Mouse (Mus musculus) heart, adult 18-20 months (tissue): Measurements from ENCODE around the gene Dusp16. TPM values are rescaled to one million over a fixed set of nuclear protein-coding genes. Genes with fewer than 3 reads are reported as not detected.
A peak's percentile ranks its signal among the peaks of the same experiment; 100 is the strongest.
"Not testable (repeated sequence)": the region's sequence is repeated elsewhere in the genome, so short reads cannot be mapped to it uniquely, and the experiment has no call there.

ENCODE experiments used
- DNase-seq, 2 experiments: peaks; one replicate each; pipeline ENCODE4 v3.0.0; 2021 to 2022; ENCODE audit warnings: mixed read lengths in 1 of 2
- total RNA-seq, 2 experiments: library from RNA; stranded (reverse); gene quantifications; 2 replicates each; pipeline ENCODE4 v1.2.3; 2021

Gene Dusp16
- total RNA-seq, 2 experiments from 2014 or later, result 20.7 to 23.8 TPM

DNA sequence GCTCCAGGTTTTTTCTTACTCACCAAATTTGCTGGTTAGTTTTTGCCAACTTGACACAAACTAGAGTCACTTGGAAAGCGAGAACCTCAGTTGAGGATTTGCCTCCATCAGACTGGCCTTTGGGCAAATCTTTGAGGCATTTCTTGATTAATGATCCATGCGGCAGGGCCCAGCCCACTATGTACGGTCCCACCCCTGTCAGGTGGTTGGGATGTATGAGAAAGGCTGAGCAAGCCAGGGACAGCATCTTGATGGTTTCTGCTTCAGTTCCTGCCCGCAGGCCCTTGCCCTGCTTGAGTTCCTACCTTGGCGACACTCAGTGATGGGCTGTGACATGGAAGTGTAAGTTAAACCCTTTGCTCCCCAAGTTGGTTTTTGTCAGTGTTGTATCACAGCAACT lies 94.2 kb downstream of the Dusp16 start:
- DNase-seq, result no peak

GRCm38 (mm10) chr6:134696554-134696953 lies 95.9 kb downstream of the Dusp16 start:
- DNase-seq, result no peak

- peak; percentile 77 to 80 for DNase-seq
These were observed 96.3 kb downstream of the Dusp16 start for GRCm38 (mm10) chr6:134696146-134696545.

- no peak for DNase-seq
These were observed 96.8 kb downstream of the Dusp16 start for GRCm38 (mm10) chr6:134695625-134696024.

- DNase-seq, result no peak
These were observed 97.4 kb downstream of the Dusp16 start for GRCm38 (mm10) chr6:134694988-134695387.

- no peak for DNase-seq
These were observed 97.9 kb downstream of the Dusp16 start for GRCm38 (mm10) chr6:134694498-134694897.

GRCm38 (mm10) chr6:134685515-134685914 lies 106.9 kb downstream of the Dusp16 start:
- DNase-seq, result no peak

GRCm38 (mm10) chr6:134685040-134685439 lies 107.4 kb downstream of the Dusp16 start:
- no peak for DNase-seq

DNA sequence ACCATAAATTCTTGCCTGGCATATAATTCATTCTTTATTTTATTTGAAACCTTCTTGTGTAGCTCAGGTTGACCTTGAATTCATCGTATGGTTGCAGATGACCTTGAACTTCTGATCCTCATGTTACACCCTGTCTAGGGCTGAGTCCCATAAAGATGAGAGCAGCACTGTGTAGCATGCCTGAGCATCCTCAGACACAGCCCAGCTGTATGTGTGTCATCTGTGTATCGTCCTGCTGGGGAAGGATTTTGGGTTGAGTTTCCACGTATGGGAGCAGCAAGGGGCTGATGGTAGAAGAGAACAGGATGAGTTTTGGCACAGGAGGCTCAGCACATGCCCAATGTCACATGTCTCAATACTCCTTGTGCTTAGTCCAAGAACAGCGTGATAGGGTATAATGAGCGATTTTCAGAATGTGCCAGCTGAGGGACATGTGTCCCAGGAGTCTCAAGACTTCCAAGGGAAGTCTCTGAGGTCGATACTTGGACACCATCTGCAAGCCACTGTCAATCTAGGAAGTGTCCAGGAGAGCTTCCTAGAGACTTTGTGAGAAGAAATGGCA lies 108.0 kb downstream of the Dusp16 start:
- DNase-seq, result peak in 1 of 2 experiments; percentile 17

- DNase-seq, result not testable (repeated sequence)
These were observed 113.1 kb downstream of the Dusp16 start for GRCm38 (mm10) chr6:134679330-134679729.

DNA sequence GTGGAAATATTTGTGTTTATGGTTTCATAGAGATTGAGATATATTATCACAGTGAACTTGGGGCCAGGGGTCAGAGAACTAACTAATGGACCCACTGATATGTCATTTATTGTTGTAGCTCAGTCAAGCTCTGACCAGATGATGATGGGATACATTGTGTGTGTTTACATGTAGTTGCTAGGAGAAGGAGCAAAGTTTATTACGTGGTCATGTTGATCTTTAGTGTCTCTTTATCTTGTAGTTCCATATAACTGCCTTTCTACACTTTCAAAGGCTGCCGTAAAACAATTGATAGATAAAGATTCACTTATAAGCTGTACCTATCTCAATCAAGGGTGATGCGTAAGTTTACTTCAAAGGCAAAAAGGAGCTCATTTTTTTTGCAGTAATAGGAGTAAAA lies 114.4 kb downstream of the Dusp16 start:
- DNase-seq, result no peak

DNA sequence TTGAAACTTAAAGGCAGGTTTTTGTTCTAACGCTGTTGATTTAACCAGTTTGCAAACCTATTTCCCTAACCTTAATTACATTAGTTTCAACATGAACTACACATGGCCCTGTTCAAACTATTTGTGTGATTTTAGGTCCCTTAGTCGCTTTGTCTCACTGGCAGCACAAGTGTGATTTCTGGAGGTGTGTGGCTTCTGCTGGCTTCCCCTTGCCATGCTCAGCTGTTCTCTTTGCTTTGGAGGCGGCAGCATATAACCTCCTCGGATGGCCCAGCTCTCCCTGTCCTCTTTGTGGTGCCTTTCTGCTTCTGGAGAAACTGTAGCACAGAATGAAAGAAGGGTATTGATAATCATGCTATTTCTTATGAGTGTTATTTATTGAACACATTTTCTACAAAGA lies 114.9 kb downstream of the Dusp16 start:
- DNase-seq, result no peak

DNA sequence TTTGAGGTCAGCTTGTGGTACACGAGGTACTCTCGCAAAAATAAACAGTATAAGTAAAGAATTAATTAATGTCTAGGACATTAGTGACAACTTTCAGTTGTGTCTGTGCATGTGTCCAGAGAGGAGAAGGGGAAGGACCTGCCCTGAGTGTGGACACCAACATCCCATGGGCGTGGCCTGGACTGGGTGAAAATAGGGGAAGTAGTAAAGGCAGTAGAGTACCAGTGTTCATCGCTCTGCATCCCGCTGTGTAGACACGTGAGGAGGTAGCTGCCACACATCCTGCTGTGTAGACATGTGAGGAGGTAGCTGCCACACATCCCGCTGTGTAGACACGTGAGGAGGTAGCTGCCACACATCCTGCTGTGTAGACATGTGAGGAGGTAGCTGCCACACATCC lies 118.7 kb downstream of the Dusp16 start:
- DNase-seq, result peak in 1 of 2 experiments; percentile 41

GRCm38 (mm10) chr6:134670881-134671411 lies 121.5 kb downstream of the Dusp16 start:
- peak; percentile 64 to 71 for DNase-seq

DNA sequence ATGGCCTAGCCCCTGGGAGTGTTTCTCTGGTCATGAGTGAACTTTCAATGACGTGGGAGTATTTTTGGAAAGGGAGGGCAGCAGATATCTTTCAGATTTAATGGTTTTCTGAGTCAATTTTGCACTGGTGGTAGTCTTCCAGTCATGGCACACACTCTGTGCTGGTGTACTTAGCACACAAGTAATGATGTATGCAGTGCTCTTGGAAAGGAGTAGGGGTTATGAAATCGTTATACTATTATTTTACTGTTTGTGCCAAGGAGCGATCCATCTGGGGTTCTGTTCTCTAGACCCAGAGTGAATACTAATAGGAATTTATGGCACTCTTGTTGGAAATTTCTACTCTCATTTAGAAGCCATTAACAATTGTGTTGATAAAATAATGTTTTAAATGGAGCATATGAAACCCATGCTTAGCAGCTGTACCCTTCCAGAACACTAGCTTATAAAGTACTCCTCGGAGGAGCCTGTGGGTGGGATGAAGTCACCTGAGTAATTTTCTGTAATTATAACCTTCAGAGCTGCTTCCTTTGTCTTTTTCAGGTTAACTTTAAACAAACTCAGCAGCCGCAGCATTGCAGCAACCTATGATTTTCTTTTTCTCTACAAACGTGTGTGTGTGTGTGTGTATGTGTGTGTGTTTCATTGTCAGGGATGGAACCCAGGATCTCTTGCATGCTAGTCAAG lies 123.1 kb downstream of the Dusp16 start:
- peak in 1 of 2 experiments; percentile 14 for DNase-seq

DNA sequence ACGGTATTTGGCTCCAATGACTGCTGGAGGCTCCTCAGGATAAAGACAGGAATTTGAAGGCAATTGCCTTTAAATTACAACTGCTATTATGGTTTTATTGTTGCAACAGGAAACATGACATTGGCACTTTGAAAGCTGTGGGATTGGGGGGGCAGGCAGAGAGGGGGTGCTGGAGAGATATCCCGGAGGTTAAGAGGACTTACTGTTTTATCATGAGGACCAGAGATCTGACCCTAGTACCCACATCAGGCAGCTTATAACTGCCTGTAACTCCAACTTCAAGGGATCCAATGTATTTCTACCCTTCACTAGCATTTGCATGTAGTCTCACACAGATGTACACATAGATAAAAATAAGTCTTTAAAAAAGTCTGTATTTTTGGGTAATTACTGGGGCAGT lies 123.9 kb downstream of the Dusp16 start:
- no peak for DNase-seq

GRCm38 (mm10) chr6:134665817-134666216 lies 126.6 kb downstream of the Dusp16 start:
- no peak for DNase-seq

Other genes starting within 250 kb of the Dusp16 start
- gene Lrp6, start 225.7 kb downstream of the Dusp16 start, total RNA-seq, result 10 to 100 TPM; 46.0 to 47.9 TPM
- 1 to 10 TPM; 3.4 to 4.1 TPM for gene Mansc1, start 160.1 kb downstream of the Dusp16 start, total RNA-seq
- 10 to 100 TPM; 11.4 to 12.2 TPM for gene Borcs5, start 153.1 kb downstream of the Dusp16 start, total RNA-seq
- 10 to 100 TPM; 13.3 to 15.7 TPM for gene Crebl2, start 37.5 kb upstream of the Dusp16 start, total RNA-seq
- gene Gpr19, start 106.0 kb upstream of the Dusp16 start, total RNA-seq, result 1 to 10 TPM; 3.9 to 5.0 TPM
- gene Cdkn1b, start 127.8 kb upstream of the Dusp16 start, total RNA-seq, result 10 to 100 TPM; 33.8 to 41.5 TPM
- gene Apold1, start 189.1 kb upstream of the Dusp16 start, total RNA-seq, result 1 to 10 TPM; 5.7 to 9.3 TPM
- gene Ddx47, start 219.0 kb upstream of the Dusp16 start, total RNA-seq, result 10 to 100 TPM; 38.9 to 39.8 TPM